Mouse (Mus musculus) megakaryocyte, adult 5-6 weeks (primary cell): Measurements from ENCODE around the gene Syt10. TPM values are rescaled to one million over a fixed set of nuclear protein-coding genes. Genes with fewer than 3 reads are reported as not detected.
"Not testable (repeated sequence)": the region's sequence is repeated elsewhere in the genome, so short reads cannot be mapped to it uniquely, and the experiment has no call there.

Experiments used
- ATAC-seq: 2 replicates; pipeline ENCODE4 v1.8.0; 2016; ENCODE audit warnings: mild to moderate bottlenecking, inconsistent platforms; ENCODE audit not compliant: poor library complexity, severe bottlenecking
- total RNA-seq, 2 experiments: library from RNA; stranded (forward) in 1 of 2; stranded (reverse) in 1 of 2; fragments of 153-499, 151-499 nt in 1 of 2; fragments of 221-1000, 200-1000 nt in 1 of 2; gene quantifications; 2 replicates each; pipeline versions ENCODE4 v1.2.3 to v1.2.4; 2015 to 2017

Gene Syt10
- total RNA-seq (2015) (not detected in 2 replicates), total RNA-seq (2017) (not detected in 2 replicates)

DNA sequence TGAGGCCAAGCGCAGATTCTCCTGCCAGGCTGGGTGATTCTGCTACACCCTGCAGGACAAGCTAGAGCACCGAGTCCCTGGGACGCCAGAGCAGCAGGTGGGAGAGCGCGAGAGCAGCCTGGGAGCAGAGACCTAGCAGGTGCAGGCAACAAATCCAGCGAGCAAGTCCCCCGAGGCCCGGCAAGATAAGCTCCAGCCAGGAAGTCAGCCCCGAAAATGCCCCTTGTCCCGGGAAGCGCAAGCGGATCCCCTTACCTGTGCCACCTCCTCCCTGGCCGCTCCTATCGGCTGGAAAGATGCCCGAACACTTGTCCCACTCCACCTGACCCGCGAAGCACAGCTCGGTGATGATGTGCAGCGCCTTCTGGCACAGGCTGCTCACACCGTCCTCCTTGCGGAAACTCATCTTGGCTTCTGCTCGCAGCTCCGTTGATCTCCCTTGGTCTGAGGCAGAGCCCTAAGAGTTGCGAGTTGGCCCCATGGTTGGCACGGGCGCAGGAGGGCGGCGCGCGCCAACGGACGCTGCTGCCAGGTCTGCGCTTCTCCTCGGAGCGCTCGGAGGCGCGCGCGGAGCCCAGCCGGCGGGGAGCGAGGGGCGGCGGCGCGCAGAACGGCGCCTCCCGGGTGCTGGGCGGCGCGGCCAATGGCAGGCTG, at the start of gene Syt10:
Gene Syt10, minus strand, starts transcription at position 497 of the 654 bp plus-strand sequence.
- no peak for ATAC-seq

- no peak for ATAC-seq
These were observed 42.1 kb upstream of the Syt10 start for GRCm38 (mm10) chr15:89883799-89884198.

DNA sequence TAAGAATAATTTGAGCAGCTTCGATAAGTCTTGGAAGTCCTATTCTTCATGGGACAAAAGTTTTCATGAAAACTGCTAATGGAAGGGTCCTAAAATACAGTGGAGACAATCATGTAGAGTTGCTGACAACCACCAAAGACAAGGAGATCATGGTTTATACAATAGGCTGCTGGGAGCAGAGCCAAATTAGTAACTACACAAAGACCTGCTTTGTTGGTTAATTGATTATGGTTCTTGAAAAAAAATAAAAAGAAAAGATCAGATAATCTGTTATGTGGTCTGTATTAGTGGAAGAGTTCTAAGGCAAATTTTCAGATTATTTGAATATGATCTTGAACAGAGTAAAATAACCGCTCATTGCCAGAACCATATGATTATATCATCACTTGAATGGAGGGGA, 37.3 kb upstream of the Syt10 start:
- no peak for ATAC-seq

- ATAC-seq = no peak
These were observed 25.6 kb downstream of the Syt10 start for GRCm38 (mm10) chr15:89816098-89816497.

GRCm38 (mm10) chr15:89804478-89804877, 37.2 kb downstream of the Syt10 start:
- ATAC-seq = no peak

DNA sequence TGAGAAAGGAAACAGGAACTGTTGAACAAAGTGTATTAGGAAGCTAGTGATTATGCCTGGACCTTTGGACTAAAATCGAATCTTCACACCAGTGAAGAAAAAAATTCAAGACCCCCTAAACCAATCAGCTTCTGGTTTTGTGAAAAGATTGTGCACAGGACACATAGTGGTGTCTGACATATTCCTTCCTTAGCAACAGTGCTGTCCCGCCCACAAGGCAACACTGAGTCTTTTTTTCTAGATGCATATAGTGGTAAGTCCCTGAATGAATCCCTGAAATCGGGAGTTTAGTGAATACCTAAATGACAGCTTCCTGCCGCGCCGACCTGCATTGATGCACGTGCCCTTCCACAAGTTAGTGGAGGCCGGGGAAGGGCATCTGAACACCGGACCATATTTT, 61.7 kb downstream of the Syt10 start:
- ATAC-seq = no peak

DNA sequence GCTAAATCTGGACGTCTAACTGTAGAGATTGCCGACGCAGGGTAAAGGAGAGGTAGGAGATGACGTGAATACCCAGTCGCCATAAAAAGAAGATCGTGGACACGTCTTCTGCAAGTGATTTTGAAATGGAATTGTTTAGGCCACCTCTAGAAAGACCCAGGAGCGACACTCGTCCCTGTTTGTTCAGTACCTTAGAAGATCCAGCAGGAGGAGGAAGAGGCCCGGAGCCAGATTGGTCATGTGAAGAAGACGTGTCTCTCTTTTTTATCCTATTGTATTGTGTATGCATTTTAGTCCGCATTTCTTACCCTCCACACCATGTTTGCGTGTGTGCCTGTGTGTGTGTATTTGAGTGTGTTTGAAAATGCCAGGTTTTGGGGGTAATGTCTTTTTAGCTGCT, 75.6 kb downstream of the Syt10 start:
- not testable (repeated sequence) for ATAC-seq

- ATAC-seq = no peak
These were observed 108.0 kb downstream of the Syt10 start for GRCm38 (mm10) chr15:89733611-89734010.

Other genes starting within 250 kb of the Syt10 start
- 2.7 and 5.0 TPM in 2 replicates for gene Rabl2, start 249.9 kb downstream of the Syt10 start, total RNA-seq (2015)
- gene Rabl2, start 249.9 kb downstream of the Syt10 start, total RNA-seq (2017) = 1.1 and 1.6 TPM in 2 replicates